Mouse (Mus musculus) forebrain, embryonic 13.5 days (tissue): ENCODE measurements around the gene Grap. TPM values are rescaled to one million over a fixed set of nuclear protein-coding genes. Genes with fewer than 3 reads are reported as not detected.

Experiments used
- ATAC-seq: fragments of 200-750 bp; cut with Nextera tagmentation; 2 replicates; pipeline ENCODE4 v1.8.0; 2017
- H3K27ac ChIP-seq: fragments of 300-500 bp; sonication (generic); 2 replicates; pipeline ENCODE4 v1.5.1; 2015; ENCODE audit warnings: inconsistent platforms, mild to moderate bottlenecking, moderate library complexity
- H3K27me3 ChIP-seq: fragments of 300-500 bp; sonication (generic); 2 replicates; pipeline ENCODE4 v1.6.1; 2015; ENCODE audit warnings: mild to moderate bottlenecking, inconsistent platforms
- H3K36me3 ChIP-seq: fragments of 300-500 bp; sonication (generic); 2 replicates; pipeline ENCODE4 v1.6.1; 2015; ENCODE audit warnings: mild to moderate bottlenecking, inconsistent platforms; ENCODE audit not compliant: poor library complexity, severe bottlenecking
- H3K4me1 ChIP-seq: fragments of 300-500 bp; sonication (generic); 2 replicates; pipeline ENCODE4 v1.6.1; 2015; ENCODE audit warnings: inconsistent platforms
- H3K4me2 ChIP-seq: fragments of 300-500 bp; sonication (generic); 2 replicates; pipeline ENCODE4 v1.6.1; 2015; ENCODE audit warnings: inconsistent platforms, mild to moderate bottlenecking, moderate library complexity
- H3K4me3 ChIP-seq: fragments of 300-500 bp; sonication (generic); 2 replicates; pipeline ENCODE4 v1.5.1; 2015; ENCODE audit warnings: mild to moderate bottlenecking, inconsistent platforms
- H3K9ac ChIP-seq: fragments of 300-500 bp; sonication (generic); 2 replicates; pipeline ENCODE4 v1.6.1; 2015; ENCODE audit warnings: mild to moderate bottlenecking, inconsistent platforms
- H3K9me3 ChIP-seq: fragments of 300-500 bp; sonication (generic); replicated peaks from 2 replicates; pipeline ENCODE4 v1.6.1; 2016; ENCODE audit warnings: inconsistent platforms
- WGBS: fragments of 180-500 bp; shearing (Covaris S2); methylation state at CpG from one replicate; pipeline ENCODE4 v1.1.7; 2015; 5-methylcytosine and 5-hydroxymethylcytosine counted together
- polyA plus RNA-seq: library from polyadenylated mRNA; unstranded; fragments of >200 nt; fragmentation: Nextera tagmentation; extraction: Ambion mirVana; gene quantifications from 2 replicates; pipeline ENCODE4 v1.2.1, GENCODE M21; 2015

Grap gene
- polyA plus RNA-seq, 1 experiment from 2014 or later, result 8.2 TPM

DNA sequence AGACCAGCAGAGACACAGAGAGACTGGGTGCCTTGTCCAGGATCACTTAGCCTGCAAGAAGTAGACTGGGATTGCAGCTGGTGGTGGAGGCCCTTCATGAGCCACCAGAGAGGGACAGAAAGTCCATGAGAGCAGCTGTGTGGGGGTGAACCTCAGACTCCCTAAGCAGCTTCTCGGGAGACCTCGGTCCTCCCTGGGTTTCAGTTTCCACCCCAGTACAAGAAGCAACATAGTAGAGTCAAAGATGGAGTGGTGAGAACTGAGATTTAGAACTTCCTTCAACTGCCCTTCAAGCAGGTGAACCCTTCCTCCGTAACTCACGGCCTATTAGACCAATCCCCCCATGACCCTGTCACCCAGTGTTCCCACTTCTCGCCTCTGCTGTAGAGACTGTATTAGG lies 9.1 kb downstream of the Grap start:
- H3K9me3 ChIP-seq, result no peaks in the 10 kb centered on the region
- 96% methylated on average over 5 of the region's 5 CpGs for whole genome bisulfite sequencing
- H3K27ac ChIP-seq, result no peak overlapping the region
- no peak for ATAC-seq
- H3K27me3 ChIP-seq, result no peaks in the 10 kb centered on the region
- H3K4me3 ChIP-seq, result no peak overlapping the region
- no peak overlapping the region for H3K9ac ChIP-seq
- no peaks in the 10 kb centered on the region for H3K4me1 ChIP-seq
- no peaks in the 10 kb centered on the region for H3K36me3 ChIP-seq
- no peak overlapping the region for H3K4me2 ChIP-seq

DNA sequence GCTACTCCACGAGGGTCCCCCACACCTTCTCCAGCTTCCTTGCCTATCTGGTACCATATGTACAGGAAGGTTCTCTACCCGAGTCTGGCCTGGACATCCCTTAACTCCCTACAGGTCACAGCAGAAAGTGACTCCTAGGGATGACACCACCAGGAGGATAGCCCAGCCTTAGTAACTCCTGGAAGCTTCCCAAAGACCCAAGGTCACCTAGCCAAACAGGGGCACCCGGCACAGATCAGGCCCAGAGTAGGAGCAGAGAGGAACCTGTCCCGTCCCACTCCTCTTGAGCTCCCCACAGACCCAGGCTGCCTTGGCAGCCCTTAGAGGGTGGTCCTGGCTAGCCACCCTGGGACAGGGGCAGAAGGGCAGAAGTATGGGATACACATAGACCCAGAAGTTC lies 12.3 kb downstream of the Grap start:
- H3K9ac ChIP-seq, result no peak overlapping the region
- H3K27ac ChIP-seq, result no peak overlapping the region
- H3K4me1 ChIP-seq, result no peaks in the 10 kb centered on the region
- no peaks in the 10 kb centered on the region for H3K27me3 ChIP-seq
- no peak overlapping the region for H3K4me3 ChIP-seq
- H3K4me2 ChIP-seq, result no peak overlapping the region
- H3K9me3 ChIP-seq, result no peaks in the 10 kb centered on the region
- no peaks in the 10 kb centered on the region for H3K36me3 ChIP-seq
- 85% methylated on average over 4 of the region's 4 CpGs for WGBS
- no peak for ATAC-seq

DNA sequence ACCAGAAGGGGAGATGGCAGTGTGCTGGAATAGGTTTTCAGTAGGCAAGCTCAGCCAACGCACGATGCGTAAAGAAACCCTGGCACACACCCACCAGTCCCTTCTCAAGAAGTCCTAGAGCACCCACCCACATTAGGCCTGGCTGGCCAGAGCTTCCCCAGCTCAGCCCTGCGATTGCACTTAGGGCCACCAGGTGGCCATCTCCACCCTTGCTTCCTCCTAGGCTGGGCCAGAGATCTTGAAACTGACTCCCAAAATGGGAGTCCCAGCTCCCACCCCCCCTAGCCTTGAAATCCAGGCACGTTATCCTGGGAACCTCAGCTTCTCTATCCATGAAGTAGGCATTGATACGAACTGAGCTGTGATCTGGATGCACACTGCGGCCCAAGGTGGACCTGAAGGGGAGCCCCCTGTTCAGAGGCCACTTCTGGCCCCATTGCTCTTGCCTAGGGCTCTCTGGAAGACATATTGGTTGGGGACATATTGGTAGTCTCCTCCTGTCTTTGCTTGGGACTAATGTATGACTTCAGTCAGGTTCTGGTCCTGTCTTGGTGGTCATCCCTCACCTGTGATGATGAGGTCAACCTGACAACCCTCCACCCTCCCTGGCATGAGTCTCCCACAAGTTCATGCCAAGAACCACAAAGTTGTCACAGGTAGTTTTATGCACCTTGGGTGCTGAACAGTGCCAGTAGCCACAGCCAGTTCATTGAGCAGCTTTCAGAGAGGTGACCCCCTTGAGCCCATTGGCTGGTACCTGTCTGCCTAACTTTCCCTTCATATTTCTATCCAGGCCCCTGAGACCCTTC lies 13.1 kb downstream of the Grap start:
- no peaks in the 10 kb centered on the region for H3K36me3 ChIP-seq
- no peaks in the 10 kb centered on the region for H3K27me3 ChIP-seq
- no peak for ATAC-seq
- no peaks in the 10 kb centered on the region for H3K4me1 ChIP-seq
- H3K4me2 ChIP-seq, result no peak overlapping the region
- H3K4me3 ChIP-seq, result no peak overlapping the region
- H3K27ac ChIP-seq, result no peak overlapping the region
- H3K9ac ChIP-seq, result no peak overlapping the region
- 47% methylated on average over 7 of the region's 7 CpGs for WGBS
- no peaks in the 10 kb centered on the region for H3K9me3 ChIP-seq

DNA sequence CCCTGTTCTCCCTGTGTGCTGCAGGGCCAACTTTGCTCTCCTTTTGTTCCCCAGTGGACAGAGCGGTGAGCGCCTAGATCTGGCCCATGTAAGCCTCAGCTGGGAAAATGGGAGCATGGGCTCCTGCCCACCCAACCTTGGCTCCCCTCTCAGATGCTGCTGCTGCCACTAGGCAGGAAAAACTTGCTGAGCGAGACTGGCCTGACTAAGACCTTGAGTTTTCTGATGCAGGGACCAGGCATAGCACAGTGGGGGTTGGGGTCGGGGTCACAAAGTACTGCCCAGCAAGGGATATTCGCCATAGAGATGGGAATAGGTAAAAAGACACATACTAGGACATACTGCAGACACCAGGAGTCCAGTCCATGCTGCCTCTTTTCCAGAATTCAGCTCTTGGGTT lies 14.2 kb downstream of the Grap start:
- Histone ChIP-seq H3K27me3 (no peaks in the 10 kb centered on the region), H3K36me3 (no peaks in the 10 kb centered on the region), H3K4me1 (no peaks in the 10 kb centered on the region), H3K9me3 (no peaks in the 10 kb centered on the region), H3K27ac (no peak overlapping the region), H3K4me3 (no peak overlapping the region), H3K9ac (no peak overlapping the region), H3K4me2 (no peak overlapping the region)
- 86% methylated on average over 5 of the region's 5 CpGs for WGBS
- ATAC-seq, result no peak

DNA sequence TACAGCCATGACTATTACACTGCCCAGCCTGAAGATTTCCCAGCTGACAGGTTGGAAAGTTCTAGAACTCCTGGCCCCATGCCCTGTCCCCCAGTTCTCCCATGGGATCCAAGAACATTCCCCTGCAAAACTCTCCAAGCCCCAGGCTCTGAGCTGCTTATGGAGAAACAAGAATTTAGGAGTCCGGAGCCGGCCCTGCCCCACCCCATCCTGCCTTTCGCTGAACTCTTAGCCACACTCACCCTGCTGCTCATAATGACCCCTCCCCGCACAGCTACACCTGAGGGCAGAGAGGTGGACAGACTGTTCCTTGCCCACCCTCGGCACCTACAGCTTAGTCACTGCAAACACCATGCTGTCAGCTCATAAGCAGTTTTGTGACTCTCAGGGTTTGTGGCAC lies 14.7 kb downstream of the Grap start:
- H3K4me3 ChIP-seq, result no peak overlapping the region
- no peak overlapping the region for H3K9ac ChIP-seq
- 79% methylated on average over 5 of the region's 5 CpGs for WGBS
- no peaks in the 10 kb centered on the region for H3K9me3 ChIP-seq
- no peaks in the 10 kb centered on the region for H3K27me3 ChIP-seq
- H3K4me2 ChIP-seq, result no peak overlapping the region
- no peaks in the 10 kb centered on the region for H3K36me3 ChIP-seq
- H3K4me1 ChIP-seq, result no peaks in the 10 kb centered on the region
- no peak for ATAC-seq
- no peak overlapping the region for H3K27ac ChIP-seq

DNA sequence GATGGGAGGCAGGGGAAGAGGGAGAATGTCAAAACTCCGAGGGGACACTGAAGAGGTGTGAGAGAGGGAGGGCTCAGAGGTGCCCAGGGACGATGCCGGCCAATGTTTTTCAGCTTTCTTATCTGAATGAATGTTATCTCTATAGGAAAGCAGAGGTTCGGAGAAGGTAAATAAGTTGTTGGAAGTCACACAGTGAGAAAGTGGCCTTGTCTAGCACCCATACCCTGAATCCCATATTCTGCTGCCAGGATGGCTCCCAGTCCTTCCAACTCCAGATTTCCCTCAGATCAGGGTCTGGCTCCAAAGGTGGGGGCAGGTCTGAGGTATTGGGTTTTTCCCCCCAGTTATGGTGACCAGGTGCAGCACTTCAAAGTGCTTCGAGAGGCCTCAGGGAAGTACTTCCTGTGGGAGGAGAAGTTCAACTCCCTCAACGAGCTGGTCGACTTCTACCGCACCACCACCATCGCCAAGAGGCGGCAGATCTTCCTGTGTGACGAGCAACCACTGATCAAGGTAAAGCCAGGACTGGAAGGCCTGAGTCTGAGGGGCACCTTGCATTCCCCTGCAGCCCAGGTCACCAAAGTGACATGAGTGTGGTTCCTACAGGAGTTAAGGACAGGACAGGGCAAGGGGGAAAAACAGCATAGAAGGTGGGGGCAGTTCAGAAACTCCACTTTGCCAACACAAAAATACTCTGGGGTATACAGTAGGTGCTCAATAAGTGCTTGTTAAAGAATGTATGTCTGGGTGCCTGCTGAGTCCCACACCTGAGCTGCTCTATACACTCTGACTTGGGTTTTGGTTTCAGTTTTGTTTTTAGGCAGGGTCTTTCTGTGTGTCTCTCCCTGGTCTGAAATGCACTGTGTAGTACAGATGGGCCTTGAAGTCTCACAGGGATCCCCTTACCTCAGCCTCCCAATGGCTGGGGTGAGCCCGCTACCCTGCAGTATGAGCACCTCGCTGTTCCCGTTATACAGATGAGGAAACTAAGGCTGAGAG lies 16.7 kb downstream of the Grap start:
- Histone ChIP-seq H3K9me3 (no peaks in the 10 kb centered on the region), H3K27me3 (no peaks in the 10 kb centered on the region), H3K27ac (no peak overlapping the region), H3K4me1 (peaks cover 6% of the 10 kb centered on the region), H3K36me3 (no peaks in the 10 kb centered on the region), H3K9ac (no peak overlapping the region), H3K4me2 (no peak overlapping the region), H3K4me3 (no peak overlapping the region)
- ATAC-seq, result no peak
- 90% methylated on average over 14 of the region's 14 CpGs for WGBS

DNA sequence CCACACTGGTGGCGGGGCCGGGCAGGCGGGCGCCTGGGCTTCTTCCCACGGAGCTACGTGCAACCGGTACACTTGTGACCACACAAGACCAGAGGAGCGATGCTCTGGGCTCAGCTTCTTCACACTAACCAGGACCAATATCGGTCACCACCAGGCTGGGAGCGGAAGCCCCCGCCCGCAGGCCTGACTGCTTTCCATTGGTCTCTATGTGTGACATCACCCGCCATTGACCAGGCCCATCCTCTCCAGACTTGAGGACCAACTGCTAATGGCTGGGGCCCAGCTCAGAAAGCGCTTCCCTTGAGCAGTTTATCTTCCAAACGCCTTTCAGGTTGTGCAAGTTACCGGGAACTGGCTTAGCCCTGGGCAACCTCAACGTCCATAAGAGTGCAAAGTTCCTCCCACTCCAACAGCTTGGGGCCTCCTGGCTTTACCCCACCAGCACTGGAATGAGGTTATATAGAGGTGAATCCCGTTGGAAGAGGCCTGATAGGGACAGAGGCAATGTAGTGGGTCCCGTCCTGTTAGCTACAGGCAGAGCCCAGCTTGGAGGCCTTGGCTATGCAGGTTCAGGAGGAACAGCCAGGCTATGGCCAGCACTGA lies 18.8 kb downstream of the Grap start:
- Histone ChIP-seq H3K4me3 (no peak overlapping the region), H3K9ac (no peak overlapping the region), H3K27me3 (no peaks in the 10 kb centered on the region), H3K4me1 (peaks cover 10% of the 10 kb centered on the region), H3K27ac (no peak overlapping the region), H3K9me3 (no peaks in the 10 kb centered on the region), H3K4me2 (no peak overlapping the region), H3K36me3 (no peaks in the 10 kb centered on the region)
- 70% methylated on average over 19 of the region's 19 CpGs for WGBS
- ATAC-seq, result no peak

DNA sequence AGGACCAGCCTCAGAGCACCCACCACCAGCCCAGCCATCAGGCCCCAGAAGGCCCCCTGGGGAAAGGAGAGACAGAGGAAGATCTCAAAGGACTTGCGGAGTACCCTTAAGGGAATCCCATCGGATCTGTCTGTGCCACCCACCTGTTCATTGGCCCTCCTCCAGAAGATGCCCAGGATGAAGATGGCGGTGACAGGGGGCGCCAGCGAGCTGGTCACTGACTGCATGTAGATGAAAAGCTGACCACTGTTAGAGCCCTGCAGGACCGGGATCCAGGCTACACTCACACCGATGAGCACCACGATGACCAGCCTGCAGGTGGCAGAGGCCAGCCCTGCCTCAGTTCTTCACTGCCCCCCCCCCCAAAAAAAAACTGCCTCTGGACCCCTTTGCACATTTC lies 20.6 kb downstream of the Grap start:
- no peak overlapping the region for H3K9ac ChIP-seq
- H3K4me2 ChIP-seq, result no peak overlapping the region
- no peak for ATAC-seq
- peaks cover 10% of the 10 kb centered on the region for H3K4me1 ChIP-seq
- no peak overlapping the region for H3K27ac ChIP-seq
- no peaks in the 10 kb centered on the region for H3K9me3 ChIP-seq
- H3K4me3 ChIP-seq, result no peak overlapping the region
- 29% methylated on average over 8 of the region's 8 CpGs for WGBS
- H3K36me3 ChIP-seq, result no peaks in the 10 kb centered on the region
- H3K27me3 ChIP-seq, result no peaks in the 10 kb centered on the region

DNA sequence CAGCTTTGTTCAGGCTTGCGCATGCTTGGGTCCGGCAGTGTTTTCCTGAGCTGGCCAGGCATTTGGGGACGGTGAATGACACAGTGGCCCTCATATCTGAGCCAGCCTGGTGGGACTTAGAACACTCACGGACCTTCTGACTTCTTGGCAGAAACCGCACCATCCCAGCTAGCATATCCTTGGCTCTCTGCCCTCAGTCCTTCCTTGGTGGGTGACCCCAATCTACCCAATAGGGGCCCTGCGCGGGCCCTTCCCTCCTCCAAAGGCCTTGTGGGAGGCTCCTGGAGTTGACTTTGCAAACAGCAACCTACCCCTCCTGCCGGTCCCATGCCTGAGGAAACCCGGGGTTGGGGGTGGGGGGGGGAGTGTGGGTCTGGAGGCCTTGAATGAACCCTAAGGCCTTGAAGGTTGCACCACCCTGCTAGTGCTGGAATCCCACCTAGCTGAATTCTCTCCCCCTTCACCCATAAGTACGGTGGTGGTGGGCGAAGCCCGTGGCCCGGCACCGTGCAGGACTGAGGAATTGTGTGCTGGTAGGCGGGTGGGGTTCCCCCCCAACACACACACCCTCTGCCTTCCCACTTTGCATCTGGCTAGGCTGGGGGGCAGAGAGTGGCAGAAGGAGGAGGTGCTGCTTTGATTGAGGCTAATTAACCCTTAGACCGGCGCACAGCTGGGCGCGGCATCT lies 21.2 kb downstream of the Grap start:
- peaks cover 10% of the 10 kb centered on the region for H3K4me1 ChIP-seq
- no peak overlapping the region for H3K4me3 ChIP-seq
- no peak overlapping the region for H3K27ac ChIP-seq
- 28% methylated on average over 19 of the region's 19 CpGs for WGBS
- no peaks in the 10 kb centered on the region for H3K9me3 ChIP-seq
- peak; percentile 51; the same call in 1 of the 2 replicates for ATAC-seq
- no peaks in the 10 kb centered on the region for H3K36me3 ChIP-seq
- 0 out of 2 replicates have a peak overlapping the region, but pooled peaks have one; percentile 26 for H3K9ac ChIP-seq
- H3K27me3 ChIP-seq, result no peaks in the 10 kb centered on the region
- peak overlapping the region; percentile 33; the same call in 1 of the 2 replicates for H3K4me2 ChIP-seq

DNA sequence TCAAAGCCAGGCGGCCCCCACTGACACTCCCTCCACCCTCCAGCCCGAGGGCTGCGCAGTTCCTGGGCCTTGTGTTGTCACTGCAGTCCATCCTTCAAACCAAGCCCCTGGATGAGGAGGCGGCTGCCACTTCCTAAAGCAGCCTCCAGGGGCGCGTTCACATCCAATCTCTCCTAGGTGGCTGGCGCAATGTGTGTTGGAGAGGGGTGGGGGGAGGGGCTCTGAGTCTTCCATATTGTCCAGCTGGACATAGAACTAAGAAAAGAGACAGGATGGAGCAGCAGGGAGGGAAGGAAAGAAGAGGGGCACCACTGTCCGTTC lies 21.7 kb downstream of the Grap start:
- H3K4me1 ChIP-seq, result peaks cover 10% of the 10 kb centered on the region

DNA sequence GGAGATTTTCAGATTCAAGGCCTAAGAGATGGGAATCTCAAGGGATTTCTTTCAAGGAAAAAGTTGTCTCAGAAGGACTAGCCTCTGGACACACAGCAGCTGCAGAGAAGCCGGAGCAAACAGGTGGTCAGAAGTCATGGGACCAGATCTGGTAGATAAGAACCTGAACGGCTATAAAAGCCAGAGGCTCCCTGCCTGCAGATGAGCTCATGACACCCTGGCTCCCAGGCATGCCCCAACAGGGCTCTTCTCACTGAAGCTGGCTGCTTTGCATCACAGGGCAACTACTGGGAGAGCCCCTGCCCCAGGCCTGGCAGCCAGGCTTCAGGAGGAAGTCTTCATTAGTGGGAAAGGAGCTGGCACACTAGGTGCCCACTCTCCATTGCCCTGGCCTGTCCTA lies 22.3 kb downstream of the Grap start:
- no peak for ATAC-seq
- Histone ChIP-seq H3K27ac (no peak overlapping the region), H3K36me3 (no peaks in the 10 kb centered on the region), H3K9me3 (no peaks in the 10 kb centered on the region), H3K27me3 (no peaks in the 10 kb centered on the region), H3K9ac (no peak overlapping the region), H3K4me2 (no peak overlapping the region), H3K4me3 (no peak overlapping the region), H3K4me1 (peaks cover 10% of the 10 kb centered on the region)
- 89% methylated on average over 2 of the region's 2 CpGs for WGBS

More for the DNA sequence above, 21.7 kb downstream of the Grap start:
- Histone ChIP-seq H3K36me3 (no peaks in the 10 kb centered on the region), H3K27ac (no peak overlapping the region), H3K9ac (0 out of 2 replicates have a peak overlapping the region, but pooled peaks have one; percentile 26), H3K27me3 (no peaks in the 10 kb centered on the region), H3K4me3 (no peak overlapping the region), H3K9me3 (no peaks in the 10 kb centered on the region), H3K4me2 (peak overlapping the region; percentile 33; the same call in 1 of the 2 replicates)
- ATAC-seq, result peak; percentile 68; the same call in 1 of the 2 replicates
- 3% methylated on average over 8 of the region's 8 CpGs for WGBS
